Mouse (Mus musculus): Measurements from ENCODE around the gene Zdhhc3. TPM values are rescaled to one million over a fixed set of nuclear protein-coding genes. Genes with fewer than 3 reads are reported as not detected.

Gene Zdhhc3
- polyA plus RNA-seq, 1 experiment, result 35.2 TPM

DNA sequence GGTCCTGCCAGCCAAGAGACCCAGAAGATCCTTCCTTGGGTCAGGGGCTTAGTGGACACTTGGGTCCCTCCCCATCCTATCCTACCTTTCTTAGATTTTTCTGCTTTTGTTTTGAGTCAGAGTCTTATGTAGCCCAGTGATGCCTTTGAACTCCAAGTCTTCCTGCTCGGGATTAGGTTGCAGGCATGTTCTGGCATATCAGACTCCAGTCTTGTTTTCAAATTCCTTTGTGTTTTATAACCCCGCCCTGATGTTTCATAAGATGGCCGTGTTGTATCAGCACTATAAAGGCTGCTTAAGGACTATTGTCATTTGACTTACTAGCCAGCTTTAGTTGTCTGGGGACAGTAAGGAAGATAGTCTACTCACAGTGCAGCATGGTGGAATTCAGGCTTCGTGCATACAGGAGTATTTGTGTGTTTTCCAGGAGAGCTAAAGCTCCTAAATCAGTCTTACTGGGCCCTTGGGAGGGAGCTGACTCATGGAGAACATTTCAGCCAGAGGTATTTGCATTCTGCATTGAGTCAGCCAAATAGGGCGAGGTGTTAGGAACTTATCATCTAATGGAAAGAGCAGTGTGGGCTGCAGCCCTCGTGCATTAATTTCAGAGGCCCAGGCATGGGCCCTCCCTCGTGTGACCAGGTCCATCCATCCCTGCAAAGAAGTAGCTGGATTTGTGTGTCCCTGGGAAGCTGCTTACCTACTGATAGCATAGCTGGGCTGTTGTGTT is 24.1 kb upstream of the Zdhhc3 start:
- H3K4me1 ChIP-seq (ENCODE audit: control insufficient read depth, insufficient read depth, insufficient read length, low read length), result peaks cover 24% of the 10 kb centered on the region
- no peak overlapping the region for H3K4me3 ChIP-seq (ENCODE audit: insufficient read depth, low read depth, low read length)
- H3K27ac ChIP-seq (replicated peaks; ENCODE audit: low read depth, low read length), result peak overlapping the region; percentile 52

DNA sequence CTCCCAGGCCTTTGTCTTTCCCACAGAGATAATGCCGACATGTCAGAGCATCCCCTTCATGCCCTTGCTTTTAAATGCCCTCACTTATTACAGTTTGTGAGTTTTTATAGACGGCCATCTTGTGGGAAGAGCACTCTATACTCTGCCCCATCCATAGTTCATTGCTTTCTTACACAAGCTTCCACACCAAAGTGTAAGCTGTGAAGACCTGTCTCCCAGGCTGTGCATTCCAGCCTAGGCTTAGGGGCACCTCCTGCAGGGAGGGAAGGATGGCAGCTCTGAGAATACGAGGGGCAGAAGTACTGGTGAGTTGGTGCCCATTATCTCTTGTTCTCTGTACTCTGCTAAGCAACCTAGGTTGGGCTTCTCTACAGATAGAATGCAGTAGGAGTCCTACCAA is 20.0 kb upstream of the Zdhhc3 start:
- Histone ChIP-seq H3K4me3 (ENCODE audit: insufficient read depth, low read depth, low read length) (no peak overlapping the region), H3K4me1 (ENCODE audit: control insufficient read depth, insufficient read depth, insufficient read length, low read length) (peaks cover 11% of the 10 kb centered on the region), H3K27ac (replicated peaks; ENCODE audit: low read depth, low read length) (no peak overlapping the region)

DNA sequence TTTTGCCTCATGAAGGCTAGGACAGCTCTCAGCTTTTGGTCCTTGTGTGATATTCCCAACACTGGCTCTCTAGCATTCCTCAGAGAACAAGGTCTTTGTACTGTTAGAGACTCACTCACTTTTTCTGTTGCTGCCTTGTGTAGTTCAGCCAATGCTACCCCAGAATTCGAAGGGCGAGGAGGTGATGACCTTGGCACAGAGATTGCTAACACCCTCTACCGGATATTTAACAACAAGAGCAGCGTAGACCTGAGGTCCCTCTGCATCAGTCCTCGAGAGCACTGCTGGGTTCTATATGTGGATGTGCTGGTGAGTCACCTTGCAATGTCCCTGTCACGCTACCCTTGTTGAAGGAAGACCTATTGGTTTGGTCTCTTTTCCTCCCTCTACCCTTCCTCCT is 14.7 kb upstream of the Zdhhc3 start:
- no peaks in the 10 kb centered on the region for H3K4me1 ChIP-seq (ENCODE audit: control insufficient read depth, insufficient read depth, insufficient read length, low read length)
- H3K4me3 ChIP-seq (ENCODE audit: insufficient read depth, low read depth, low read length), result no peak overlapping the region
- H3K27ac ChIP-seq (replicated peaks; ENCODE audit: low read depth, low read length), result no peak overlapping the region

DNA sequence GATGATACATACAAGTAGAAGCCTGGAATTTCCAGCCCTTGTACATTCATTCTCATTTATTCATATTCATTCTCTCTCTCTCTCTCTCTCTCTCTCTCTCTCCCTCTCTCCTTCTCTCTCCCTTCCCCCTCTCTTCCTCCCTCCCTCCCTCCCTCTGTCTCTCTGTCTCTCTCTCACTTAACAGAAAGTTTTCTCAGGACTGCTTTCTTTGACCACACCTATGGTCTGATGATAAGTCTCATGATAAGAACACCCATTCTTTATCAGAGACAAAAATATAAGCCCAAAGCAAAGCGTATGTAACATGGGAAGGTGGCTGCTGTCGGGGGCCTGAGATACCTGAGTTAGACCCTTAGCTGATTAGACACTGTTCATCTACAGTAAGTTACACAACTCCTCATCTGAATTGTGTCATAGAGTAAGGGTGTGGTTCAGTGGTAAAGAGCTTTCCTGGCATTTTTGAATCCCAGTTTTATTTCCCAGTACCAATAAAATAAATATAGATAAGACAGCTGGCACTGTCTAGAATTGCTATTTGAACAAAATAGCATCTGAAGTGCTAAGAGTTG is 11.5 kb upstream of the Zdhhc3 start:
- no peaks in the 10 kb centered on the region for H3K4me1 ChIP-seq (ENCODE audit: control insufficient read depth, insufficient read depth, insufficient read length, low read length)
- H3K4me3 ChIP-seq (ENCODE audit: insufficient read depth, low read depth, low read length), result no peak overlapping the region
- H3K27ac ChIP-seq (replicated peaks; ENCODE audit: low read depth, low read length), result no peak overlapping the region

DNA sequence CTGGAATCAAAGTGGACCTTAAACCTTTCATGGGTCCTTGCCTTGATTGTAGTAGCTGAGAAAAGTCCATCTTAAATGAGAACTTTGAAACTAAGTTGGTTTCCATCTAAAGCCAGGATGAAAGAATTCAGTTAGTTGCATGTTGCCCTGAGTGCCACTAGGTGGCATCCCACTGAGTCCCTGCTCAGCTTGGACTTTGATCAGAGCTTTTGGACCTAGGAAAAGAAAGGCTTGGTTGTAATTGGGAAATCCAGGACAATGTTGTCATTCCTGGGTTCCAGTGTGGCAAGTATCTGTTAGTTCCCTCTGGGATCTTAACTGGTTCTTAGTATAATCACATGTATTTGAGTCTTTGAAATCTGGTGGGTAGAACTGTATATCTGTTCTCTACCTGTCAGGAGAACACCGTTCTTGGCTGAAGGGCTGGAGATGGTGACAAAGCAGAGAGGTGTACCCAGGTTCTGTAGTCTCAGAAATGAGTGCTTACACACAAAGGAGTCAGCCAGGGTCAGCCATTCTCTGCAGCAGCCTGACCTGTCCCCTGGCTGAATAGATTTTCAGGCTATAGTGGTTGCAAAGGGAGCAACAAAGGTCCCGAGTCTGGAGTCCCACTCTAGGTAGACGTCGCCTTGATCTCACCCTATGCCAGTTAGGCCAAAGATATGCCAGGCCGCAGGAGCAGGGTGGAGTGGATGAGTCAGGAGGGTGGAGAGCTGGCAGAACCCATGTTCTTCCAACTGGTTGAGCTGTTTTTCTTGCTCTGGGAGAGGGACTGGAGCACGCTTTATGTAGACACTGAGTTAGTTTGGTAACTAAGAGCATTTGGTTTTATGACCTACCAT is 10.8 kb upstream of the Zdhhc3 start:
- Histone ChIP-seq H3K4me3 (ENCODE audit: insufficient read depth, low read depth, low read length) (no peak overlapping the region), H3K27ac (replicated peaks; ENCODE audit: low read depth, low read length) (no peak overlapping the region), H3K4me1 (ENCODE audit: control insufficient read depth, insufficient read depth, insufficient read length, low read length) (no peaks in the 10 kb centered on the region)

DNA sequence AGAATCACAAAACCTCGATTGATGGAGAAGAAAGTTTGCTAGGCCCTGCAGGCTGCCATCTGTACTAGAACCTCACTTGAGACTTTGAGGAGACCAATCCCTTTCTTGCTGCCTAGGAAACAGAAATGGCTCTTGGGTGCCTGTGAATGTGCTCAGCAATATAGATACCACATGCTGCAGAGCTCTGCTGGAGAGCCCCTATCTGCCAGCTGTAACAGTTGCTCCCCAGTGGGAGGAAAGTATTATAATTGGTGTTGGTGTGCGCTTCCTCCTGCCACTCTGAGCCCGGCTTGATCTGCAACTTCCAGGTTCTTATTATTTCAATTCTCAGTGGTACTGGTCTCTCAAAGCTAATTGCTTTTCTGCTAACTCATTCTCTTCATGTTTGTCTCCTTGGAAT is 10.0 kb upstream of the Zdhhc3 start:
- H3K27ac ChIP-seq (replicated peaks; ENCODE audit: low read depth, low read length), result no peak overlapping the region
- no peaks in the 10 kb centered on the region for H3K4me1 ChIP-seq (ENCODE audit: control insufficient read depth, insufficient read depth, insufficient read length, low read length)
- H3K4me3 ChIP-seq (ENCODE audit: insufficient read depth, low read depth, low read length), result no peak overlapping the region

DNA sequence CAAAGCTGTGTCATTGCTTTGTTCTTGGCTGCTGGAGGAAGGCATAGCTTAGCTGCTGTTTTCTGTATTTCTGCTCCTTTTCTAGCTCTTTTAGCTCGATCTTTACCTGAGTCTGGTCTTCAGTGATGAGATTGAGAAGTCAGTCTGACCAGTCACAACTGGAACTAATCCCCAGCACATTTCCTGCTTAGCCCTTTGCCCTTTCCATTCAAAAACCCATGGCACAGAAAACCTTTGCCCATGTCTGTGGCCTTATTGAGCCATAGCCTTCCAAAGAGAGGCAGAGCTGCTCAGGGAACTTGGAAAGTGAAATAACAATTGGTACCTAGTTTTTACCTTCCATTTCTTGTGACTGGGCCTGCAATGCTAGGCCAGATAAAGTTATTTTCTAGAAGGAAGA is 2.6 kb upstream of the Zdhhc3 start:
- H3K4me1 ChIP-seq (ENCODE audit: control insufficient read depth, insufficient read depth, insufficient read length, low read length), result no peaks in the 10 kb centered on the region
- H3K4me3 ChIP-seq (ENCODE audit: insufficient read depth, low read depth, low read length), result no peak overlapping the region
- H3K27ac ChIP-seq (replicated peaks; ENCODE audit: low read depth, low read length), result no peak overlapping the region

DNA sequence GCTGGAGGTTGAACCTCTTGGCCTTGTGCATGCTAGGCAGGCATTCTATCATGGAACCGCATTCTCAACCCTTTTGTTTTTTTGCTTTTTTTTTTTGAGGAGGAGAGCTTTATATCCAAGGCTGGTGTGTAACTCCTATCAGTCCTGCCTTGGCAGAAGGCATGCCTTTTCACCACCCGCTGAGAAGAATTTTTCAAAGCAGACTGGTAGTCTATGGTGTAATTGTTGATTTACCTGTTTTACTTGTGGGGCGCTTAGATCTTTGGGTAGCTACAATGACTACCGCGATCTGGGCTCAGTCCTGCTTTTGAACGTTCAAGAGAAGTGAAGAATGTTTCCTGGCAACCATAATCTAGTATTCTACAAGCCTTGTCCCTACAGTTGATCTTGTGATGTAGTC is 926 bp upstream of the Zdhhc3 start:
- Histone ChIP-seq H3K4me1 (ENCODE audit: control insufficient read depth, insufficient read depth, insufficient read length, low read length) (no peaks in the 10 kb centered on the region), H3K4me3 (ENCODE audit: insufficient read depth, low read depth, low read length) (peak overlapping the region; percentile 96), H3K27ac (replicated peaks; ENCODE audit: low read depth, low read length) (no peak overlapping the region)

DNA sequence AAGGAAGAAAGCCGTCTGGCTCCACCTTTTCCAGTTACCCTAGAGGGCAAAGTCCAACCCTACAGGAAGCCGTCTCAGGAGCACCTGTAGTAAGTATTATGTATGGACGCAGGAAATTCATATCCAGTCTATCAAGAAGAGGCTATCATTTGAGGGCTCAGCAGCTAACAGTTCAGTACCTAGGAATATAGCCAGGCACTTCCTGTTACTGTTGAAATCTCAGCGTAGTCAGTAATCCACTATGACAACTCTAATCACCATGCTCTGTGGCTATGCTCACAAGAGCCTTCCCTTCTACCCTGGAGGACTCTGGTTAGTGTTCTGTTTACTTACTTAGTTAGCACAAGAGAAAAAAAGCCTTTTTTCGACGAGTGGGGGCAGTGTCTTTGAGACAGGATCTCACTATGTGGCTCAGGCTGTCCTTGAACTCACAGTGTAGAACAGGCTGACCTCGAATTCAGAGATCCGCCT is 1.2 kb downstream of the Zdhhc3 start:
- H3K4me1 ChIP-seq (ENCODE audit: control insufficient read depth, insufficient read depth, insufficient read length, low read length), result no peaks in the 10 kb centered on the region
- no peak overlapping the region for H3K27ac ChIP-seq (replicated peaks; ENCODE audit: low read depth, low read length)

DNA sequence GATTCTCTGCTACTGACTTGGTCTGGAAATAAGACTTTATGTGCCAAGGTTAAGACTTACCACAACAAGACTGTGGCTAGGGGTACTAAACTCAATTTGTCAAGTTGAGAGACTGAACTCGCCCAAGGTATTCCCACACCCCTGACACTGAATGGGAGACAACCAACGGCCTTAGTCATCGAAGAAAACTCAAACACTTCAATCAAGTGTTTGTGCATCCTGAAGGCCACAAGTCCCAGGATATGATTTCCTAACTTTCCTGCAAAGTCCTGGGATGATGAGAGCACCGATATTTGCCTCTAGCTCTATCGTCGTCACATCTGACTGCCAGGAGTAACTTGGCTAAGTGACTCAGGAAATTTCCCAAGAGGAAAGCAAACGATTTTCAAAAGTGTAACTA is 3.8 kb downstream of the Zdhhc3 start:
- H3K4me3 ChIP-seq (ENCODE audit: insufficient read depth, low read depth, low read length), result no peak overlapping the region
- H3K27ac ChIP-seq (replicated peaks; ENCODE audit: low read depth, low read length), result no peak overlapping the region
- no peaks in the 10 kb centered on the region for H3K4me1 ChIP-seq (ENCODE audit: control insufficient read depth, insufficient read depth, insufficient read length, low read length)

More for the DNA sequence above, 1.2 kb downstream of the Zdhhc3 start:
- peak overlapping the region; percentile 9; the same call in 1 of the 2 replicates for H3K4me3 ChIP-seq (ENCODE audit: insufficient read depth, low read depth, low read length)

DNA sequence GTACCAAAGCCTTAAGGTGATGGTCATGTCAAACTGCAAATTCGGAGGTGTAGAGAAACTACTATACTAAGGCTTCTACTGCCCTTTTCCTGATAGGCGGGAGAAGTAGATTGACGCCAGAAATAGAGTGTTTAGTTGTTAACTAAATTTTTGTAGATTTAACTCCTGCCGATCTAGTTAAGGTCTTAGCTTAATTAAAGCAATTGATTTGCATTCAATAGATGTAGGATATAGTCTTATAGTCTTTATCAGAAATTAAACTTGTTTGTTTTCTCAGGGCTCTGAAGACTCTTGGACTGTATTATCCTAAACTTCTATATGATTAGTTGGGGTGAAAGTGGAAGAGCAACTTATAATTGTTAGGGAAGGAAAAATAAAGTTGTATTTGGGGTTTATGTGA is 5.8 kb downstream of the Zdhhc3 start:
- Histone ChIP-seq H3K4me3 (ENCODE audit: insufficient read depth, low read depth, low read length) (no peak overlapping the region), H3K27ac (replicated peaks; ENCODE audit: low read depth, low read length) (no peak overlapping the region), H3K4me1 (ENCODE audit: control insufficient read depth, insufficient read depth, insufficient read length, low read length) (no peaks in the 10 kb centered on the region)

DNA sequence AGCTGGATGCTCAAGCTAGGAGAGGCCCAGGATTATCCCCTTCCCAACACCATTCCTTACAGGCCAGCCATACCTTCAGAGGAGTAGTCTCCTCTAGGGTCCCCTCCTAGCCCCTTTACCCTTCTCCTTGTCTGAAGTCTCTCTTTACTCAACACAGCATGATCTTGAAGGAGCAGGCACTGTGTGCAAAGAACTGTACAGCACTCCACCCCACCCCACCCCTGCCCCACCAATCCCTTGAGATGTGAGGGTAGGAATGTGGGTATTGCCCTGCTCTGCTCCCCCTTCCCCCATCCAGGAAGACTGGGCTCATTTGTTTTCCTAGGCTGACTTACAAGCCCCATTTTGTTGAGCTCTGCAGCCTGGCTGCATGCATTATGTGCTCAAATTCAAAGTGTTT is 8.6 kb downstream of the Zdhhc3 start:
- no peak overlapping the region for H3K4me3 ChIP-seq (ENCODE audit: insufficient read depth, low read depth, low read length)
- no peaks in the 10 kb centered on the region for H3K4me1 ChIP-seq (ENCODE audit: control insufficient read depth, insufficient read depth, insufficient read length, low read length)
- no peak overlapping the region for H3K27ac ChIP-seq (replicated peaks; ENCODE audit: low read depth, low read length)

DNA sequence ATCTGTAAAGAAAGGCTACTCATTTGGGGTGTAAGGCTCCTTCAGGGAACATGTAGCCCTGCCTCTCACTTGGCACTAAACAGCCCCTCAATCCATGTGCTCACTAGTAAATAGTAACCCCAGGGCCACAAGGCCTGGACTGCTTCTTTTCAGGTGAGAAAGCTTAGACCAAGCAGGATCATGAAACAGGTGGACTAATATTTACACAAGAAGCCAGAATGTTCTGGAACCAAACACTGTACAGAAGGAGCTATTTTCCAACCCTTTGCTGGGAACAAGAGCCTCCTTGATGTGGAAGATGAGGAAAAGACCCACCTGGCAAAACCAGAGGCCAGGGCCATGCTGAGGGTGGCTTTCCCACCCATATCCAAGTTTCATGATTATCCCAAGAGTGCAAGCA is 9.6 kb downstream of the Zdhhc3 start:
- Histone ChIP-seq H3K4me1 (ENCODE audit: control insufficient read depth, insufficient read depth, insufficient read length, low read length) (no peaks in the 10 kb centered on the region), H3K27ac (replicated peaks; ENCODE audit: low read depth, low read length) (no peak overlapping the region), H3K4me3 (ENCODE audit: insufficient read depth, low read depth, low read length) (no peak overlapping the region)

DNA sequence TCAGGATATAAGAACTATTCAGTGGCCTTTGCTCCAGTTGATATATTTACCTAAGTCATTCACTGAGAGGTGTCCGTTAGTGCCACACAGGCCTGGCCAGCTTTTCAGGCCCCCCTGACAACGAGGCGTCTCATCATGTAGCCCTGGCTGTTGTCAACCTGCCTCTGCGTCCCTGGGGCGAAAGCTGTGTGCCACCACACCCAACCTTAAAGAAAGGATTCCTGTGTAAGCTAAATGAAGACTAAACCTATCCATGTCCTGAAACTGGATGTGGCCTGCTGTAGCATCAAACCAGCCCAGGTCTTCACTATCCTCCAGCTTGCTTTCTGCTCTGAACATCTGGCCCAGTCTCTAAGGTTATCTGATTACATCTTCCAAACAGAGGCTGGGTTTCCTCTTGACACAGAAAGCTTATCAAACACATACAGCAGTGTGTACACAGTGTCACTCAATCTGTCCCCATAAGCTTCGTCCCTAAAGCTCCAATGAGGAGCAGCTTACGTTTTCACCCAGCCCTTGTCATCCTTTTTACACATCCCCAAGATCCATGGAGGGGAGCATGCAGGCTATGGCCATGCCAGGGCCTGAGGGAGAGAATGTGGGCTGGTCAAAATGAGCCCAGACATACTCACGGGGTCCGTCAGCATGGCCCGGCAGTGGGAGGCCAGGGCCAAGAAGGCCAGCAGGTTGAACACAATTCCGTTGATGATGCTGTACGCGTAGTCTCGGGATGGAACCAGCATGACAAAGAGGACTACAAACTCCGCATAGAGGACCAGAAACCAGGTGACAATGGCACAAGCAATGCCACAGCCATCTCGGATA is 13.2 kb downstream of the Zdhhc3 start:
- H3K4me3 ChIP-seq (ENCODE audit: insufficient read depth, low read depth, low read length), result no peak overlapping the region
- no peaks in the 10 kb centered on the region for H3K4me1 ChIP-seq (ENCODE audit: control insufficient read depth, insufficient read depth, insufficient read length, low read length)
- no peak overlapping the region for H3K27ac ChIP-seq (replicated peaks; ENCODE audit: low read depth, low read length)

DNA sequence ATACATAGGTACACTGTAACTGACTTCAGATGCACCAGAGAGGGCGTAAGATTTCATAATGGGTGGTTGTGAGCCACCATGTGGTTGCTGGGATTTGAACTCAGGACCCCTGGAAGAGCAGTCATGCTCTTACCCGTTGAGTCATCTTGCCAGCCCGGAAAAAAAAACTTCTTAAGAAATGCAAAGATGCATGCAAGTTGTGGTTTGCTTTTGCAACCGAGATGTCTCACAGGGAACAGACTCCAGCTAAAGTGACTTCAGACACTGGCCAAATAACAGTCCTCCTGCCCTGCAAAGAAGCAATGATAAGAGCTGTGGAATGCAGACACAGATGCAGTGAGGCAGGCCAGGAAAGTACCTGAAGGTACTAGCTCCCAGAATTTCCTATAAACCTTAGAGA is 22.2 kb downstream of the Zdhhc3 start:
- Histone ChIP-seq H3K4me1 (ENCODE audit: control insufficient read depth, insufficient read depth, insufficient read length, low read length) (no peaks in the 10 kb centered on the region), H3K4me3 (ENCODE audit: insufficient read depth, low read depth, low read length) (no peak overlapping the region), H3K27ac (replicated peaks; ENCODE audit: low read depth, low read length) (no peak overlapping the region)
